Mouse (Mus musculus): ENCODE data around the gene Mfsd1.

GRCm38 (mm10) chr3:67576724-67577123 is 5.8 kb upstream of the Mfsd1 start:
- TF ChIP-seq CTCF (conservative IDR thresholded peaks at IDR 0.05; ENCODE audit: insufficient read depth, insufficient read length, low read depth, low read length) (no peak), POLR2A (IDR thresholded peaks at IDR 0.05; ENCODE audit: low read depth, low read length) (no peak)
